Mouse (Mus musculus) olfactory bulb, adult 2 months (tissue): ENCODE measurements around the gene Prex1. TPM values are rescaled to one million over a fixed set of nuclear protein-coding genes. Genes with fewer than 3 reads are reported as not detected.

Source experiments
- H3K27ac ChIP-seq: fragments of 200-500 bp; 2 replicates; pipeline ENCODE4 v1.5.1; 2012; ENCODE audit warnings: low read depth, low read length; ENCODE audit not compliant: insufficient read depth
- H3K4me1 ChIP-seq: fragments of 200-500 bp; 2 replicates; pipeline ENCODE4 v1.6.1; 2012; ENCODE audit warnings: low read length; ENCODE audit not compliant: control insufficient read depth, insufficient read depth
- H3K4me3 ChIP-seq: fragments of 200-500 bp; 2 replicates; pipeline ENCODE4 v1.5.1; 2012; ENCODE audit warnings: mild to moderate bottlenecking, low read depth, low read length, moderate library complexity; ENCODE audit not compliant: insufficient read depth
- CTCF ChIP-seq: fragments of 200-500 bp; IDR thresholded peaks from 2 replicates; pipeline ENCODE4 v1.5.1; 2012; ENCODE audit warnings: low read depth, mild to moderate bottlenecking, low read length, moderate library complexity; ENCODE audit not compliant: insufficient read depth
- POLR2A ChIP-seq: fragments of 200-500 bp; IDR thresholded peaks from 2 replicates; pipeline ENCODE4 v1.6.1; 2012; ENCODE audit warnings: mild to moderate bottlenecking, low read depth, low read length, moderate library complexity; ENCODE audit not compliant: insufficient read depth
- WGBS: fragments of 180-500 bp; shearing (Covaris S2); methylation state at CpG from one replicate; pipeline ENCODE4 v1.1.7; 2018; 5-methylcytosine and 5-hydroxymethylcytosine counted together
- polyA plus RNA-seq: library from polyadenylated mRNA; stranded (reverse); fragments of >200 nt; gene quantifications from 2 replicates; pipeline ENCODE4 v1.2.4, GENCODE M21; 2012; ENCODE audit warnings: low replicate concordance; ENCODE audit not compliant: missing spikeins, insufficient read depth, insufficient read length

Gene Prex1
- polyA plus RNA-seq, 1 experiment = not detected

- Histone ChIP-seq H3K4me1 (peaks cover 10% of the 10 kb centered on the region), H3K27ac (no peak overlapping the region), H3K4me3 (no peak overlapping the region)
- TF ChIP-seq CTCF (0 out of 2 replicates have a peak, but pooled peaks have one; percentile 40), POLR2A (no peak)
- 89% methylated on average over 12 of the region's 12 CpGs for WGBS
Observed at GRCm38 (mm10) chr2:166598453-166599155, 115.0 kb downstream of the Prex1 start.

- TF ChIP-seq CTCF (no peak), POLR2A (no peak)
- no peak overlapping the region for H3K27ac ChIP-seq
- H3K4me1 ChIP-seq = peaks cover 14% of the 10 kb centered on the region
- no peak overlapping the region for H3K4me3 ChIP-seq
- 78% methylated on average over 6 of the region's 6 CpGs for WGBS
Observed at GRCm38 (mm10) chr2:166597763-166598162, 115.9 kb downstream of the Prex1 start.

- H3K27ac ChIP-seq = no peak overlapping the region
- 42% methylated on average over 21 of the region's 21 CpGs for WGBS
- H3K4me1 ChIP-seq = peaks cover 19% of the 10 kb centered on the region
- H3K4me3 ChIP-seq = no peak overlapping the region
- peak; percentile 97 for TF ChIP-seq CTCF
- no peak for TF ChIP-seq POLR2A
Observed at GRCm38 (mm10) chr2:166592034-166592912, 121.4 kb downstream of the Prex1 start.

GRCm38 (mm10) chr2:166584491-166584890 lies 129.1 kb downstream of the Prex1 start:
- TF ChIP-seq POLR2A = no peak
- no peak for TF ChIP-seq CTCF
- H3K4me1 ChIP-seq = peaks cover 8% of the 10 kb centered on the region
- 80% methylated on average over 3 of the region's 3 CpGs for WGBS
- H3K27ac ChIP-seq = no peak overlapping the region
- no peak overlapping the region for H3K4me3 ChIP-seq

GRCm38 (mm10) chr2:166583292-166583691 lies 130.3 kb downstream of the Prex1 start:
- 92% methylated on average over 5 of the region's 5 CpGs for WGBS
- H3K4me3 ChIP-seq = no peak overlapping the region
- peaks cover 8% of the 10 kb centered on the region for H3K4me1 ChIP-seq
- no peak overlapping the region for H3K27ac ChIP-seq
- peak; percentile 18; the same call in 1 of the 2 replicates for TF ChIP-seq CTCF
- no peak for TF ChIP-seq POLR2A

- Histone ChIP-seq H3K4me1 (peaks cover 8% of the 10 kb centered on the region), H3K27ac (no peak overlapping the region), H3K4me3 (no peak overlapping the region)
- 85% methylated on average over 21 of the region's 21 CpGs for WGBS
- TF ChIP-seq POLR2A (no peak), CTCF (no peak)
Observed at GRCm38 (mm10) chr2:166581881-166582583, 131.6 kb downstream of the Prex1 start.

GRCm38 (mm10) chr2:166579793-166580192 lies 133.8 kb downstream of the Prex1 start:
- Histone ChIP-seq H3K4me1 (peaks cover 14% of the 10 kb centered on the region), H3K27ac (no peak overlapping the region), H3K4me3 (no peak overlapping the region)
- 94% methylated on average over 5 of the region's 5 CpGs for WGBS
- no peak for TF ChIP-seq POLR2A
- TF ChIP-seq CTCF = no peak

GRCm38 (mm10) chr2:166579361-166579760 lies 134.3 kb downstream of the Prex1 start:
- TF ChIP-seq POLR2A (no peak), CTCF (no peak)
- Histone ChIP-seq H3K4me3 (no peak overlapping the region), H3K27ac (no peak overlapping the region), H3K4me1 (peaks cover 14% of the 10 kb centered on the region)
- 95% methylated on average over 10 of the region's 10 CpGs for WGBS

- 52% methylated on average over 17 of the region's 17 CpGs for WGBS
- H3K4me3 ChIP-seq = no peak overlapping the region
- H3K4me1 ChIP-seq = peaks cover 6% of the 10 kb centered on the region
- H3K27ac ChIP-seq = no peak overlapping the region
- TF ChIP-seq POLR2A (no peak), CTCF (no peak)
Observed at GRCm38 (mm10) chr2:166575419-166575818, 138.2 kb downstream of the Prex1 start.
